Mouse (Mus musculus) kidney, postnatal 0 days (tissue): ENCODE measurements at regions not wholly inside any gene's neighbourhood (a gene's known extent, or its start where the extent isn't known, plus 50 kb on each side); places are given as distances from the start of the nearest gene placed in this dataset.
A peak's percentile ranks its signal among the peaks of the same experiment; 100 is the strongest.

Experiments used
- ATAC-seq: fragments of 200-750 bp; cut with Nextera tagmentation; replicated peaks from 2 replicates; pipeline ENCODE4 v1.8.0; 2017; ENCODE audit warnings: low read depth, moderate number of reproducible peaks, moderate TSS enrichment, moderate library complexity; ENCODE audit not compliant: low FRiP score
- DNase-seq: peaks from one replicate; pipeline ENCODE4 v3.0.0-alpha.2; 2016; ENCODE audit warnings: low spot score
- H3K27ac ChIP-seq: fragments of 300-500 bp; sonication (generic); 2 replicates; pipeline ENCODE4 v1.5.1; 2014; ENCODE audit warnings: mild to moderate bottlenecking
- H3K27me3 ChIP-seq: fragments of 300-500 bp; sonication (generic); 2 replicates; pipeline ENCODE4 v1.6.1; 2014; ENCODE audit warnings: low read length, mixed read lengths; ENCODE audit not compliant: insufficient read depth
- H3K36me3 ChIP-seq: fragments of 300-500 bp; sonication (generic); 2 replicates; pipeline ENCODE4 v1.6.1; 2014; ENCODE audit warnings: low read length, mixed read lengths; ENCODE audit not compliant: insufficient read depth
- H3K4me1 ChIP-seq: fragments of 300-500 bp; sonication (generic); replicated peaks from 2 replicates; pipeline ENCODE4 v1.6.1; 2014; ENCODE audit warnings: antibody characterized with exemption, low read length, mixed read lengths; ENCODE audit not compliant: insufficient read depth
- H3K4me2 ChIP-seq: fragments of 300-500 bp; sonication (generic); 2 replicates; pipeline ENCODE4 v1.6.1; 2014; ENCODE audit warnings: mild to moderate bottlenecking, low read length, moderate library complexity, mixed read lengths
- H3K4me3 ChIP-seq: fragments of 300-500 bp; sonication (generic); replicated peaks from 2 replicates; pipeline ENCODE4 v1.5.1; 2014; ENCODE audit warnings: low read depth, low read length
- H3K9ac ChIP-seq: fragments of 300-500 bp; sonication (generic); 2 replicates; pipeline ENCODE4 v1.6.1; 2014; ENCODE audit warnings: low read depth, low read length
- H3K9me3 ChIP-seq: fragments of 300-500 bp; sonication (generic); replicated peaks from 2 replicates; pipeline ENCODE4 v1.6.1; 2016; ENCODE audit warnings: low read length, inconsistent platforms, mixed read lengths
- CTCF ChIP-seq: IDR thresholded peaks from 2 replicates; pipeline ENCODE4 v1.5.1; 2016; ENCODE audit warnings: antibody characterized with exemption, low read depth, mild to moderate bottlenecking, moderate library complexity
- WGBS: fragments of 180-500 bp; shearing (Covaris S2); extraction: QIAGEN DNeasy Blood & Tissue Kit; methylation state at CpG from one replicate; pipeline ENCODE4 v1.1.7; 2014; 5-methylcytosine and 5-hydroxymethylcytosine counted together

GRCm38 (mm10) chr11:18069348-18070031 is 115.8 kb upstream of the Etaa1 start:
- no peak overlapping the region for H3K27ac ChIP-seq
- 45% methylated on average over 7 of the region's 7 CpGs for WGBS
- H3K4me2 ChIP-seq = no peak overlapping the region
- no peaks in the 10 kb centered on the region for H3K9me3 ChIP-seq
- no peaks in the 10 kb centered on the region for H3K4me1 ChIP-seq
- no peaks in the 10 kb centered on the region for H3K36me3 ChIP-seq
- H3K4me3 ChIP-seq = no peak overlapping the region
- no peaks in the 10 kb centered on the region for H3K27me3 ChIP-seq
- no peak for ATAC-seq
- TF ChIP-seq CTCF = no peak
- no peak for DNase-seq
- no peak overlapping the region for H3K9ac ChIP-seq

GRCm38 (mm10) chr11:18068085-18068484 is 114.4 kb upstream of the Etaa1 start:
- no peak overlapping the region for H3K9ac ChIP-seq
- 55% methylated on average over 2 of the region's 2 CpGs for WGBS
- H3K4me2 ChIP-seq = no peak overlapping the region
- H3K36me3 ChIP-seq = no peaks in the 10 kb centered on the region
- H3K27ac ChIP-seq = no peak overlapping the region
- no peak for DNase-seq
- no peak overlapping the region for H3K4me3 ChIP-seq
- no peak for ATAC-seq
- H3K27me3 ChIP-seq = no peaks in the 10 kb centered on the region
- no peak for TF ChIP-seq CTCF
- no peaks in the 10 kb centered on the region for H3K9me3 ChIP-seq
- no peaks in the 10 kb centered on the region for H3K4me1 ChIP-seq

- no peak overlapping the region for H3K9ac ChIP-seq
- H3K36me3 ChIP-seq = no peaks in the 10 kb centered on the region
- no peaks in the 10 kb centered on the region for H3K27me3 ChIP-seq
- H3K4me2 ChIP-seq = no peak overlapping the region
- TF ChIP-seq CTCF = no peak
- no peak overlapping the region for H3K4me3 ChIP-seq
- no peaks in the 10 kb centered on the region for H3K9me3 ChIP-seq
- no peak overlapping the region for H3K27ac ChIP-seq
- no peaks in the 10 kb centered on the region for H3K4me1 ChIP-seq
- DNase-seq (peak; percentile 78), ATAC-seq (no peak)
- 49% methylated on average over 3 of the region's 3 CpGs for WGBS
Observed at GRCm38 (mm10) chr11:18067676-18068075, 114.0 kb upstream of the Etaa1 start.

- ATAC-seq (no peak), DNase-seq (no peak)
- no peak overlapping the region for H3K4me2 ChIP-seq
- H3K36me3 ChIP-seq = no peaks in the 10 kb centered on the region
- TF ChIP-seq CTCF = no peak
- no peak overlapping the region for H3K9ac ChIP-seq
- no peak overlapping the region for H3K27ac ChIP-seq
- H3K4me3 ChIP-seq = no peak overlapping the region
- H3K4me1 ChIP-seq = no peaks in the 10 kb centered on the region
- H3K9me3 ChIP-seq = no peaks in the 10 kb centered on the region
- H3K27me3 ChIP-seq = no peaks in the 10 kb centered on the region
- 82% methylated on average over 1 of the region's 1 CpGs for WGBS
Observed at GRCm38 (mm10) chr11:18041589-18041988, 87.9 kb upstream of the Etaa1 start.

- DNase-seq = no peak
- no peaks in the 10 kb centered on the region for H3K27me3 ChIP-seq
- H3K27ac ChIP-seq = no peak overlapping the region
- no peaks in the 10 kb centered on the region for H3K9me3 ChIP-seq
- no peak overlapping the region for H3K9ac ChIP-seq
- H3K4me2 ChIP-seq = no peak overlapping the region
- no peak for TF ChIP-seq CTCF
- no peak for ATAC-seq
- no peak overlapping the region for H3K4me3 ChIP-seq
- H3K36me3 ChIP-seq = no peaks in the 10 kb centered on the region
- WGBS = 85% methylated on average over 4 of the region's 4 CpGs
- H3K4me1 ChIP-seq = no peaks in the 10 kb centered on the region
Observed at GRCm38 (mm10) chr11:18031049-18031448, 77.4 kb upstream of the Etaa1 start.

GRCm38 (mm10) chr11:18022065-18022464 is 68.4 kb upstream of the Etaa1 start:
- H3K27ac ChIP-seq = no peak overlapping the region
- no peak overlapping the region for H3K4me2 ChIP-seq
- H3K9me3 ChIP-seq = no peaks in the 10 kb centered on the region
- no peak overlapping the region for H3K4me3 ChIP-seq
- no peaks in the 10 kb centered on the region for H3K4me1 ChIP-seq
- H3K36me3 ChIP-seq = no peaks in the 10 kb centered on the region
- no peak for TF ChIP-seq CTCF
- DNase-seq (no peak), ATAC-seq (no peak)
- H3K27me3 ChIP-seq = no peaks in the 10 kb centered on the region
- 60% methylated on average over 4 of the region's 4 CpGs for WGBS
- H3K9ac ChIP-seq = no peak overlapping the region

GRCm38 (mm10) chr11:18015239-18015638 is 61.6 kb upstream of the Etaa1 start:
- TF ChIP-seq CTCF = no peak
- no peak overlapping the region for H3K4me2 ChIP-seq
- no peaks in the 10 kb centered on the region for H3K9me3 ChIP-seq
- H3K4me3 ChIP-seq = no peak overlapping the region
- DNase-seq (no peak), ATAC-seq (no peak)
- 22% methylated on average over 4 of the region's 4 CpGs for WGBS
- no peaks in the 10 kb centered on the region for H3K27me3 ChIP-seq
- H3K36me3 ChIP-seq = no peaks in the 10 kb centered on the region
- H3K4me1 ChIP-seq = no peaks in the 10 kb centered on the region
- H3K9ac ChIP-seq = no peak overlapping the region
- no peak overlapping the region for H3K27ac ChIP-seq
